Mouse (Mus musculus) liver, embryonic 14.5 days (tissue): ENCODE data around the gene Gpr1. TPM values are rescaled to one million over a fixed set of nuclear protein-coding genes. Genes with fewer than 3 reads are reported as not detected.

Source experiments
- ATAC-seq: fragments of 200-750 bp; cut with Nextera tagmentation; 2 replicates; pipeline ENCODE4 v1.8.0; 2017; ENCODE audit warnings: moderate number of reproducible peaks, mild to moderate bottlenecking, moderate library complexity; ENCODE audit not compliant: insufficient read depth
- DNase-seq, 3 experiments: peaks; one replicate each; pipeline ENCODE4 v3.0.0-alpha.2; 2012 to 2013; ENCODE audit warnings: low read depth in 3 of 3, low spot score in 3 of 3
- H3K27ac ChIP-seq: fragments of 300-500 bp; sonication (generic); 2 replicates; pipeline ENCODE4 v1.5.1; 2014; ENCODE audit warnings: moderate library complexity, mild to moderate bottlenecking, control low read depth, inconsistent platforms
- H3K27me3 ChIP-seq: fragments of 300-500 bp; sonication (generic); 2 replicates; pipeline ENCODE4 v1.6.1; 2014; ENCODE audit warnings: mild to moderate bottlenecking, low read length, moderate library complexity; ENCODE audit not compliant: control insufficient read depth, insufficient read depth
- H3K36me3 ChIP-seq: fragments of 300-500 bp; sonication (generic); replicated peaks from 2 replicates; pipeline ENCODE4 v1.6.1; 2014; ENCODE audit warnings: low read depth; ENCODE audit not compliant: control insufficient read depth, insufficient read depth
- H3K4me1 ChIP-seq, 2 experiments: fragments of 200-500 bp in 1 of 2; fragments of 300-500 bp in 1 of 2; sonication (generic) in 1 of 2; replicated peaks; 2 replicates each; pipeline ENCODE4 v1.6.1; 2012 to 2014; ENCODE audit warnings: antibody characterized with exemption in 1 of 2, inconsistent platforms in 1 of 2, low read length in 1 of 2; ENCODE audit not compliant: control insufficient read depth in 2 of 2, insufficient read depth in 2 of 2
- H3K4me2 ChIP-seq: fragments of 300-500 bp; sonication (generic); 2 replicates; pipeline ENCODE4 v1.6.1; 2014; ENCODE audit warnings: low read depth, mild to moderate bottlenecking, control low read depth, moderate library complexity
- H3K4me3 ChIP-seq, 2 experiments: fragments of 200-500 bp in 1 of 2; fragments of 300-500 bp in 1 of 2; sonication (generic) in 1 of 2; 2 replicates each; pipeline ENCODE4 v1.5.1; 2012 to 2014; ENCODE audit warnings: low read depth in 2 of 2, low read length in 2 of 2, mild to moderate bottlenecking in 2 of 2, control low read depth in 1 of 2, inconsistent platforms in 1 of 2, moderate library complexity in 1 of 2; ENCODE audit not compliant: insufficient read depth in 1 of 2
- H3K9ac ChIP-seq: fragments of 300-500 bp; sonication (generic); replicated peaks from 2 replicates; pipeline ENCODE4 v1.6.1; 2014; ENCODE audit warnings: mild to moderate bottlenecking, control low read depth, moderate library complexity
- H3K9me3 ChIP-seq: fragments of 300-500 bp; sonication (generic); 2 replicates; pipeline ENCODE4 v1.6.1; 2016; ENCODE audit warnings: low read length, mixed read lengths; ENCODE audit not compliant: control insufficient read depth
- CTCF ChIP-seq: IDR thresholded peaks from 2 replicates; pipeline ENCODE4 v1.5.1; 2016; ENCODE audit warnings: antibody characterized with exemption, low read depth, control low read depth
- EP300 ChIP-seq: IDR thresholded peaks from 2 replicates; pipeline ENCODE4 v1.6.1; 2016; ENCODE audit warnings: antibody characterized with exemption, low read depth
- WGBS: fragments of 180-500 bp; shearing (Covaris S2); extraction: QIAGEN DNeasy Blood & Tissue Kit; methylation state at CpG from one replicate; pipeline ENCODE4 v1.1.7; 2014; ENCODE audit not compliant: insufficient replicate concordance; 5-methylcytosine and 5-hydroxymethylcytosine counted together
- polyA plus RNA-seq, 2 experiments: library from polyadenylated mRNA; depleted of rRNA in 1 of 2; stranded (reverse) in 1 of 2; unstranded in 1 of 2; fragments of >200 nt; fragmentation: Nextera tagmentation in 1 of 2; extraction: Ambion mirVana in 1 of 2; gene quantifications; 2 replicates each; pipeline versions ENCODE4 v1.2.1 to v1.2.3; 2012 to 2014

Gene Gpr1
- polyA plus RNA-seq, 2 experiments = not detected

DNA sequence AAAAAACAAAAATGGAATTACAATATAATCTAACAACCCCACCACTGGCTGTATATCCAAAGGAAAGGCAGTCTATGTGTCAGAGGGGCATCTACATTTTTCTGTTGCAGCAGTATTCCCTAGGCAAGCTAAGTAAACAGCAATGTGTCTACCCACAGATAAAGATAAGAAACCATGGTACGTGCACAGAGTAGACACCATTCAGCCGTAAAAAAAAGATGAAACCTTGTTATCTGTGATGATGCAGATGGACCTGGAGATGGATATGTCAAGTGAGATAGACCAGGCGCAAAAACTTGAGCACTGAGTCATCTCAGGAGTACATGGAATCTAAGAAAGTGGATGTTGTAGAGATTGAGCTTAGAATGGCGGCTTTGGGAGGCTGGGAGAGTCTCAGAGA is 10.7 kb upstream of the Gpr1 start:
- TF ChIP-seq CTCF (no peak), EP300 (peak; percentile 61; the same call in 1 of the 2 replicates)
- Histone ChIP-seq H3K4me3 (no peak overlapping the region), H3K9me3 (no peaks in the 10 kb centered on the region), H3K27ac (no peak overlapping the region), H3K4me1 (no peaks in the 10 kb centered on the region), H3K9ac (no peak overlapping the region), H3K27me3 (no peaks in the 10 kb centered on the region), H3K36me3 (no peaks in the 10 kb centered on the region), H3K4me2 (no peak overlapping the region)
- ATAC-seq = peak; percentile 57; the same call in 1 of the 2 replicates
- WGBS = 20% methylated on average over 4 of the region's 4 CpGs
- no peak for DNase-seq

GRCm38 (mm10) chr1:63219277-63219676 is 4.9 kb upstream of the Gpr1 start:
- Histone ChIP-seq H3K4me2 (no peak overlapping the region), H3K4me1 (no peaks in the 10 kb centered on the region), H3K4me3 (no peak overlapping the region), H3K36me3 (no peaks in the 10 kb centered on the region), H3K9me3 (no peaks in the 10 kb centered on the region), H3K9ac (no peak overlapping the region), H3K27me3 (no peaks in the 10 kb centered on the region; the same call in 1 of the 2 replicates), H3K27ac (no peak overlapping the region)
- WGBS = 66% methylated on average over 4 of the region's 4 CpGs
- no peak for TF ChIP-seq EP300
- peak; percentile 30; the same call in 1 of the 2 replicates for TF ChIP-seq CTCF
- DNase-seq = no peak
- no peak for ATAC-seq

DNA sequence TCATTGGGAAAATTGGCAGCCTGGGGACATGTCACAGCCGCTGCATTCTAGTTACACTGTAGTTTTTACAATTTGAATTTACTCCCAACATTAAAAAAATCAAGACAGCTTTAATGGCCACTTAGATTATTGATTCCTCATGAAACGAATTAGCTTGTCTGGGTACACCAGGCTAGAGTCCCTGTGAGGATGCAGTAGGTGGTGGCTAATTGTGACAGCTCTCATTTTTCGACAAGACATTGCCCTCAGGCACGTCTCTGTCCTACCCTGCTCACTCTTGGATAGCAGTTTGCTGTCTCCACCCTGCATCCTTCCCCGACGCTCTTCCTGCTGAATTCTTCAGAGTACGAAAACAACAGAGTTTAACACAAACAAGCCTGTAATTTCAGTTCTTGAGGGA is 288 bp upstream of the Gpr1 start:
- Histone ChIP-seq H3K27ac (no peak overlapping the region), H3K36me3 (no peaks in the 10 kb centered on the region), H3K4me2 (no peak overlapping the region), H3K4me3 (no peak overlapping the region), H3K4me1 (no peaks in the 10 kb centered on the region), H3K27me3 (no peaks in the 10 kb centered on the region; the same call in none of the 2 replicates), H3K9me3 (no peaks in the 10 kb centered on the region), H3K9ac (no peak overlapping the region)
- DNase-seq (no peak), ATAC-seq (no peak)
- WGBS = 36% methylated on average over 7 of the region's 7 CpGs
- TF ChIP-seq EP300 (no peak), CTCF (no peak)

DNA sequence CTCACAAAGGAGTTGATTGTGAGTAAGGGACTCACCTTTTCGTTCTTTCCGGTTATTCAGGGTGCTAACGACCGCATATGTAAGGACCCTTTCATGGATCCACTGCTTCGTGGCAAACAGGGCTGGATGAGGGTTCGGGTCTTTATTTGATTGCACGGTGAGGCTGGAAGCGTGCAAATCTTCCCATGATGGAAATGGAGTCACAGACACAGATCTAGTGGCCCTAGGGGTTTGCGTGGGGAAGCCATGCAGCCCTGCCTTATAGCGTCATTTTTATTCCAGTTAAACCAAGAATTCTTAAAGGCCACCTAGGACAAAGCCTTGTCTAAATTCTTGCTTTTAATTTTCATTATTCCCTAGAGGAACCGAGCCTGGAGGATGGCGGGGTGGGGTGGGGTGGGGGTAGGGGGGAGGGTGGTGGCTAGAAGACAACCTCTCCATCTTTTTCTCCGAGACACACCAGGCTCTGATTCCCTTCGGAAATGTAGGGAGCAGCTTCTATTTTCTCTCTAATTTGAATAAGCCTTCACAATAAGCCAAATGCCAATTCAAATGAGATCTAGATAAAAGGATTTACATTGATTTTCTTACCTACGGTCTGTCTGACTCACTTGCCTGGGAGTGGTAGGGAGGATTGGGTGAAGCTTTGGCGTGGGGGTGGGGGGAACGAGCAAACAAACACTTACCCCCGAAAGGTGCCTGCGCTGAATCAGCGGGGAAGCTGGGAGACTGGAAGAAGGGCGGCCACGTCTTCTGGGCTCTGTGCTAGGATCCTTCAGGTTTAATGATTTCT is 669 bp downstream of the Gpr1 start:
- Histone ChIP-seq H3K9ac (no peak overlapping the region), H3K27me3 (no peaks in the 10 kb centered on the region; the same call in none of the 2 replicates), H3K4me1 (no peaks in the 10 kb centered on the region), H3K4me3 (no peak overlapping the region), H3K9me3 (no peaks in the 10 kb centered on the region), H3K36me3 (no peaks in the 10 kb centered on the region), H3K27ac (no peak overlapping the region), H3K4me2 (no peak overlapping the region)
- no peak for ATAC-seq
- DNase-seq = no peak
- TF ChIP-seq EP300 = no peak
- TF ChIP-seq CTCF = no peak
- WGBS = 19% methylated on average over 22 of the region's 22 CpGs

- whole genome bisulfite sequencing = 31% methylated on average over 6 of the region's 6 CpGs
- Histone ChIP-seq H3K9me3 (no peaks in the 10 kb centered on the region), H3K27me3 (no peaks in the 10 kb centered on the region; the same call in none of the 2 replicates), H3K4me2 (no peak overlapping the region), H3K36me3 (no peaks in the 10 kb centered on the region), H3K27ac (no peak overlapping the region), H3K4me3 (no peak overlapping the region), H3K4me1 (no peaks in the 10 kb centered on the region), H3K9ac (no peak overlapping the region)
- ATAC-seq (no peak), DNase-seq (no peak)
- no peak for TF ChIP-seq EP300
- no peak for TF ChIP-seq CTCF
These were observed 4.3 kb downstream of the Gpr1 start for GRCm38 (mm10) chr1:63209861-63210529.
